Mouse (Mus musculus): ENCODE data around the gene Vmn1r132. TPM values are rescaled to one million over a fixed set of nuclear protein-coding genes. Genes with fewer than 3 reads are reported as not detected.

Vmn1r132 gene
- not detected for polyA plus RNA-seq (2014; fragmentation: Illumina TruSeq; extraction: RNeasy Lipid Tissue Mini Kit (QIAGEN cat#74804); ENCODE audit: low read depth, low replicate concordance)

DNA sequence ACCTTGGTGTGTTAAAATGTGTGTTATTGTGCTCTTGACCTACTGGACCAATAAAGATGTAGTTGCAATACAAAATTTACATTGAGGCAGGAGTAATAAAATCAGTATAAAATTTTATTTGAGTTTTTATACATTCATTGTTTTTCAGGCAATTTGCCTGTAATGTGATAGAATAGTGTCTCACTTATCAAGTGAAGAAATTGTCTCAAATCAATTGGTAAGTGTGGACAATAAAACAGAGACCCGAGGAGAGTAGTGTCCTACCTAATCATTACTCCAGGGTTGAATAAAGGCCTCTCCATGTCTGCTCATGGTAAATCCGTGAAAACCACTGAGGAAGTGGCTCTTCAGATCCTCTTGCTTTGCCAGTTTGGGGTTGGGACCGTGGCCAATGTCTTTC, at the start of gene Vmn1r132:
Vmn1r132 (plus strand) TSS at position 301 of the 400 bp plus-strand sequence.

Other genes with a start within 250 kb of the Vmn1r132 start
- not detected for gene Gm6882, start 181.3 kb upstream of the Vmn1r132 start, polyA plus RNA-seq (2014; fragmentation: Illumina TruSeq; extraction: RNeasy Lipid Tissue Mini Kit (QIAGEN cat#74804); ENCODE audit: low read depth, low replicate concordance)
- not detected for gene Vmn1r130, start 102.3 kb upstream of the Vmn1r132 start, polyA plus RNA-seq (2014; fragmentation: Illumina TruSeq; extraction: RNeasy Lipid Tissue Mini Kit (QIAGEN cat#74804); ENCODE audit: low read depth, low replicate concordance)
- gene Vmn1r131, start 68.0 kb upstream of the Vmn1r132 start, polyA plus RNA-seq (2014; fragmentation: Illumina TruSeq; extraction: RNeasy Lipid Tissue Mini Kit (QIAGEN cat#74804); ENCODE audit: low read depth, low replicate concordance) = not detected
- gene Gm4175, start 147.4 kb downstream of the Vmn1r132 start, polyA plus RNA-seq (2014; fragmentation: Illumina TruSeq; extraction: RNeasy Lipid Tissue Mini Kit (QIAGEN cat#74804); ENCODE audit: low read depth, low replicate concordance) = not detected
- gene Gm4177, start 182.6 kb downstream of the Vmn1r132 start, polyA plus RNA-seq (2014; fragmentation: Illumina TruSeq; extraction: RNeasy Lipid Tissue Mini Kit (QIAGEN cat#74804); ENCODE audit: low read depth, low replicate concordance) = not detected
- gene Vmn1r135, start 218.3 kb downstream of the Vmn1r132 start, polyA plus RNA-seq (2014; fragmentation: Illumina TruSeq; extraction: RNeasy Lipid Tissue Mini Kit (QIAGEN cat#74804); ENCODE audit: low read depth, low replicate concordance) = not detected
- not detected for gene Gm5725, start 230.2 kb downstream of the Vmn1r132 start, polyA plus RNA-seq (2014; fragmentation: Illumina TruSeq; extraction: RNeasy Lipid Tissue Mini Kit (QIAGEN cat#74804); ENCODE audit: low read depth, low replicate concordance)

Measured in liver, adult 10 weeks (tissue).